Mouse (Mus musculus) hindbrain, embryonic 13.5 days (tissue): ENCODE results near the gene Pih1d3. TPM values are rescaled to one million over a fixed set of nuclear protein-coding genes. Genes with fewer than 3 reads are reported as not detected.
A peak's percentile ranks its signal among the peaks of the same experiment; 100 is the strongest.

Source experiments
- ATAC-seq: fragments of 200-750 bp; cut with Nextera tagmentation; 2 replicates; pipeline ENCODE4 v1.8.0; 2017; ENCODE audit warnings: moderate TSS enrichment; ENCODE audit not compliant: low FRiP score
- H3K27ac ChIP-seq: fragments of 300-500 bp; sonication (generic); 2 replicates; pipeline ENCODE4 v1.5.1; 2015; ENCODE audit warnings: inconsistent platforms, mild to moderate bottlenecking, moderate library complexity
- H3K27me3 ChIP-seq: fragments of 300-500 bp; sonication (generic); 2 replicates; pipeline ENCODE4 v1.6.1; 2015; ENCODE audit warnings: mild to moderate bottlenecking, inconsistent platforms
- H3K36me3 ChIP-seq: fragments of 300-500 bp; sonication (generic); 2 replicates; pipeline ENCODE4 v1.6.1; 2015; ENCODE audit warnings: mild to moderate bottlenecking, inconsistent platforms
- H3K4me1 ChIP-seq: fragments of 300-500 bp; sonication (generic); replicated peaks from 2 replicates; pipeline ENCODE4 v1.6.1; 2015; ENCODE audit warnings: inconsistent platforms
- H3K4me2 ChIP-seq: fragments of 300-500 bp; sonication (generic); 2 replicates; pipeline ENCODE4 v1.6.1; 2015; ENCODE audit warnings: inconsistent platforms, mild to moderate bottlenecking, moderate library complexity
- H3K4me3 ChIP-seq: fragments of 300-500 bp; sonication (generic); 2 replicates; pipeline ENCODE4 v1.5.1; 2015; ENCODE audit warnings: mild to moderate bottlenecking, inconsistent platforms
- H3K9ac ChIP-seq: fragments of 300-500 bp; sonication (generic); 2 replicates; pipeline ENCODE4 v1.6.1; 2015; ENCODE audit warnings: mild to moderate bottlenecking, inconsistent platforms
- H3K9me3 ChIP-seq: fragments of 300-500 bp; sonication (generic); 2 replicates; pipeline ENCODE4 v1.6.1; 2016; ENCODE audit warnings: inconsistent platforms
- WGBS: fragments of 180-500 bp; shearing (Covaris S2); methylation state at CpG from one replicate; pipeline ENCODE4 v1.1.7; 2015; 5-methylcytosine and 5-hydroxymethylcytosine counted together
- polyA plus RNA-seq: library from polyadenylated mRNA; unstranded; fragments of >200 nt; fragmentation: Nextera tagmentation; extraction: Ambion mirVana; gene quantifications from 2 replicates; pipeline ENCODE4 v1.2.1, GENCODE M21; 2015

Pih1d3 gene
- polyA plus RNA-seq: not detected in 2 replicates

DNA sequence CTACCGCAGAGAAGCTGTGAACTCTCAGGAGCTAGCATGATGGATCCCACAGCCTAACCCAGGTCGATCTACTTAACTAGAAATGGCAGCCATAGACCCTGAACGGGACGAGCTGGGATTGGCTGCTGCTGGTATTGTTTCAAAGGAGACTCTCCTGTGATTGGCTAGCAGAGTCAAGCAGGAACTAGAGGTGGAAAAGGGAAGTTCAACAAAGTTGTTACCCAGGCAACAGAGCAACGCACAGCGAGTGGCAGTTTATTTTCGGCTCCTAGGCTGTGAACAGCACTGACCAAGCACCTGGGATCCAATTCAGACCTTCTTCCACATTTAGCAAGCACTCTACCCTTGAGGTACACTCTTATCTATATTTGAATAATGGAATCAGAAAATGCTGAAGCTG lies at the start of gene Pih1d3, which contains the start of gene 4931428L18Rik:
Gene Pih1d3 (plus strand): TSS at position 275 of the 400 bp plus-strand sequence.
Gene 4931428L18Rik (minus strand): TSS at position 121 of the 400 bp plus-strand sequence.
- no peaks in the 10 kb centered on the region for H3K9me3 ChIP-seq
- no peak within 1 kb of the TSS for H3K27ac ChIP-seq
- no peak for ATAC-seq
- H3K9ac ChIP-seq: no peak within 1 kb of the TSS
- no peaks in the 10 kb centered on the region for H3K36me3 ChIP-seq
- no peak within 1 kb of the TSS for H3K4me2 ChIP-seq
- H3K4me1 ChIP-seq: no peaks in the 10 kb centered on the region
- no peaks in the 10 kb centered on the region for H3K27me3 ChIP-seq
- 92% methylated on average over 7 of the region's 7 CpGs for WGBS
- H3K4me3 ChIP-seq: no peak within 1 kb of the TSS

DNA sequence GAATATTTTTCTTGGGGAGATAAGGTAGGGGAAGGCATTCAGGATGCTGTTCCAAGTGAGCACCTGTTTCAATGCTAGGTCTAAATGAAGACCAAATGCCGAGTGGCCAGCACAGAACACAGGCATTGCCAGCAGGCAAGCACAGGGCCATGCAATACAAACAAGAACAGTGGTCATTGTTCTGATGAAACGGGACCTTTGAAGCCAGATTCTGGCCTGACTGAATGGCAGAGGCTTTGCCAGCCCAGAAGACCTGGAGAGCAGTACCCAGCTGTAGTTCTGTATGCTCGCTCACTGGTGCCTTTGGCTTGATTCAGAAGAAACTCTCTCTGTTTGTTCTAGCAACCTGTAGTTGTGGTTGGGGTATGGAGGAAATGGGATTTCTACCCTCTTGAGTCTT lies 47.2 kb upstream of the Pih1d3 start:
- Histone ChIP-seq H3K27ac (no peak overlapping the region), H3K4me2 (no peak overlapping the region), H3K36me3 (no peaks in the 10 kb centered on the region), H3K4me1 (no peaks in the 10 kb centered on the region), H3K4me3 (no peak overlapping the region), H3K9me3 (no peaks in the 10 kb centered on the region), H3K9ac (no peak overlapping the region), H3K27me3 (no peaks in the 10 kb centered on the region)
- no peak for ATAC-seq
- WGBS: 84% methylated on average over 3 of the region's 3 CpGs

DNA sequence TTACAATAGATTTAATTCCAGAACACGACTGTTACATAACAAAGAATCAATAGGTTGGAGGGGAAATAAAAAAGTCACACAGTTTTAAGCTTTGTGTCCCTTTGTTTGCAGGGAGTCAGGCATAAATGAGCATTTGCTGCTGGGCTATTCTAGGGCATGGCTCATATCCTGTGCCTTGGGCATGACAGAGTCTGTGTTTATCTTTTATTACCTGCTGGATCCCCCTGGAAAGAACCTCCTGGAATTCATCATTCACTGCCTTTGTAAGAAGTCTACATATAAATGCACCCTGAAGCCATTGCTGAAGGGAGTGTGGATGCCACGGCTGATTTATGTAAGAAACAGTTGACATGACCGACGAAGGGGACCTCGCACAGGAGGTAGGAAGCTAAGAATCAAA lies 46.5 kb upstream of the Pih1d3 start, which contains the start of gene Lgsn:
Gene Lgsn (plus strand): TSS at position 301 of the 400 bp plus-strand sequence.
- H3K27ac ChIP-seq: no peak within 1 kb of the TSS
- 78% methylated on average over 5 of the region's 5 CpGs for WGBS
- H3K9me3 ChIP-seq: no peaks in the 10 kb centered on the region
- H3K4me1 ChIP-seq: no peaks in the 10 kb centered on the region
- H3K9ac ChIP-seq: no peak within 1 kb of the TSS
- no peak within 1 kb of the TSS for H3K4me3 ChIP-seq
- ATAC-seq: no peak
- H3K4me2 ChIP-seq: no peak within 1 kb of the TSS
- no peaks in the 10 kb centered on the region for H3K27me3 ChIP-seq
- H3K36me3 ChIP-seq: no peaks in the 10 kb centered on the region

DNA sequence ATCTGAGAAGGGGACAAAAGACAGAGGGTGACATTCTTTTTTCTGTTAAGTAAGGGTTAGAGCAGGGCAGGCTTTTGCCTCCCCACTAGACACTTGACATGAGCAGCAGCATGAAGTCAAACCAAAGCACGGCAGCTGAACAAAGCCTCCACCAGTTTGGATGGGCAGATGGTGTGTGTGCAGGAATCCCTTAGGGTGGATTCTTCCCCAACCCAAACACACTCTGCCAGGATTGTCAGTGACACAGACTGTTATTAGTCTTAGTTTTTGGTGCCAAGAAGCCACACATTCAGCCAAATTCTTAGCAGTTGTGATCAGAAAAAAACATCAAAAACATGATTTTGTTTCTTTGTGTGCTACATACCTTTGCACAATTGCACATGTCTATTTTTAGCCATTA lies 44.4 kb upstream of the Pih1d3 start:
- H3K4me2 ChIP-seq: no peak overlapping the region
- no peaks in the 10 kb centered on the region for H3K27me3 ChIP-seq
- H3K4me3 ChIP-seq: no peak overlapping the region
- H3K27ac ChIP-seq: no peak overlapping the region
- no peak for ATAC-seq
- H3K9me3 ChIP-seq: no peaks in the 10 kb centered on the region
- no peaks in the 10 kb centered on the region for H3K4me1 ChIP-seq
- H3K36me3 ChIP-seq: no peaks in the 10 kb centered on the region
- WGBS: 48% methylated on average over 1 of the region's 1 CpGs
- H3K9ac ChIP-seq: no peak overlapping the region

DNA sequence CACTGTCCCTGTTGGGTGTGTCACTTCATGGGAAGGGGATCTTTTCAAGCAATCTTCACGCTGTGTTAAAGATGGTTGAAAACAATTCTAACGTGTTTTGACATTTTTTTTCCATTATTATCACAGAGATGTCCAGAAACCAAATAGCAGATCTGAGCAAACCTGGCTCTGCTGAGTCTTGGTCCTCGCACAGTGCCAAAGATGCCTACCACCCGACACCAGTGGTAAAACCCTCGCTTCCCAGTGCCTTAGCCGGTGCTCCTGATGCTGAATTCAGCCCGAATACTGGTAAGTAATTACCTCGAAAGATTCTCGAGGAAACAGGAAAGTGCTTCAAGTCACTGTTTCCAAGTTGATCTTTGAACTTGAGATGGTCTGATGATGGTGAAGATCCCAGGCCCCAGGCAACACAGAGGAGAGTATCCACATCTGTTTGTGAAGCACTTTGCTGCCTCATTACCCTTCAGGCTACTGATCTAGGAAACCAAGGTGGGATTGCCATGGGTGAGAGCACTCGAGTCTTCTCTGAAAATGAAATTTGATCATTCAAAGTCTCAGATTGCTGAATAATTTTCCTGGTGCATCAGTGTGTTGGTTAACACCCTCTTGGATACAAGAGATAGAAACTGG lies 32.3 kb upstream of the Pih1d3 start:
- H3K27ac ChIP-seq: no peak overlapping the region
- WGBS: 86% methylated on average over 10 of the region's 10 CpGs
- H3K9me3 ChIP-seq: no peaks in the 10 kb centered on the region
- no peak overlapping the region for H3K9ac ChIP-seq
- no peaks in the 10 kb centered on the region for H3K27me3 ChIP-seq
- H3K4me1 ChIP-seq: no peaks in the 10 kb centered on the region
- ATAC-seq: no peak
- H3K36me3 ChIP-seq: no peaks in the 10 kb centered on the region
- H3K4me3 ChIP-seq: no peak overlapping the region
- H3K4me2 ChIP-seq: no peak overlapping the region

DNA sequence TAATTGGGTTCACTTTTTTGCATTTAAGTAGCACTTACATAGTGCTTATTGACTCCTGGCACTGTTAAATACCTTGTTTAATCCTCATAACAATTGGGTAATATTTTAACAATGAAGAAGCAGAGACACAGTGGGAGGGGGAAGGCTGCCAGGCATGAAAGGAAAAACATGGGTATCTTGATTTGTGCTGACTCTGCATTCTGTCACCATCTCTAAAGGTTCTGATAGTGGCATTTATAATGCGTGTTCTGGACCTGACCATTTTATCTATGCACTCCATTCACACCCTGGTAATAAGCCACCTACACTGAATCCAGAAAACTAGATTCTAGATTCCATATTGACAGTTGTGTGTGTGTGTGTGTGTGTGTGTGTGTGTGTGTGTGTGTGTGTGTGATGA lies 27.0 kb upstream of the Pih1d3 start:
- Histone ChIP-seq H3K27me3 (no peaks in the 10 kb centered on the region), H3K4me2 (no peak overlapping the region), H3K4me3 (no peak overlapping the region), H3K27ac (no peak overlapping the region), H3K4me1 (no peaks in the 10 kb centered on the region), H3K9me3 (no peaks in the 10 kb centered on the region), H3K9ac (no peak overlapping the region), H3K36me3 (no peaks in the 10 kb centered on the region)
- WGBS: 81% methylated on average over 1 of the region's 1 CpGs
- no peak for ATAC-seq

DNA sequence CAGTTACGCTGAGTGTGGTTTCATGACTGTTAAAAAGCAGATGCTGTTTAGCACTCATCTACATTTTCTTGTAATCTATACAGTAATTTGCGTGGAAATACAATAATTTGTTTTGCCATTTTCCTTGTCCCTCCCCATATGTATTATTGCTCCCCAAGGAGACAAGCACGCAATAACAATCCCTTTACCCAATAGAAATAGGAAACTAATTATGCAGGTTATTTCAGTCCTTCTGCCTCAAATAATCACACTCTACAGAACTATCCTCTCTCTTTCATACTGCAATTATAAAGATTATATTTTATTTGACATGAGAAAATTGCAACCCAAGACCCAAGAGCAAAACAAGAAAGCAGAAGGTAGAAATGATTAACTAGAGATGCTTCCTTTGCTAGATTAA lies 25.7 kb upstream of the Pih1d3 start:
- Histone ChIP-seq H3K27ac (no peak overlapping the region), H3K4me3 (no peak overlapping the region), H3K27me3 (no peaks in the 10 kb centered on the region), H3K36me3 (no peaks in the 10 kb centered on the region), H3K9ac (no peak overlapping the region), H3K4me1 (no peaks in the 10 kb centered on the region), H3K4me2 (no peak overlapping the region), H3K9me3 (no peaks in the 10 kb centered on the region)
- WGBS: 73% methylated on average over 3 of the region's 3 CpGs
- peak; percentile 39; the same call in 1 of the 2 replicates for ATAC-seq

DNA sequence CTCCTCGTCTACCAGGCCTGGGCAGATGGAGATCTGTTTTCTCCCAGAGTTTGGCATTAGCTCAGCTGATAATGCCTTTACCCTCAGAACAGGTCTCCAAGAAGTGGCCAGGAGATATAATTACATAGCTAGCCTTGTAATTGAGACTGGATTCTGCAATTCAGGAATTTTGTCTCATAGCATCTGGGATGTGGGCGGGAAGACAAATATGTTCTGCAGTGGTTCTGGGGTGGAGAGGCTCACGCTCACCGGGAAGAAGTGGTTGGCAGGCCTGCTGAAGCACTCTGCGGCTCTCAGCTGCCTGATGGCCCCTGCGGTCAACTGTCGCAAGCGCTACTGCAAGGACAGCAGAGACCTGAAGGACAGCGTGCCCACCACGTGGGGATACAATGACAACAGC lies 18.9 kb upstream of the Pih1d3 start:
- Histone ChIP-seq H3K4me3 (no peak overlapping the region), H3K27ac (no peak overlapping the region), H3K4me2 (no peak overlapping the region), H3K27me3 (no peaks in the 10 kb centered on the region), H3K9ac (no peak overlapping the region), H3K36me3 (no peaks in the 10 kb centered on the region), H3K4me1 (peaks cover 4% of the 10 kb centered on the region; the same call in 1 of the 2 replicates), H3K9me3 (no peaks in the 10 kb centered on the region)
- 90% methylated on average over 10 of the region's 10 CpGs for WGBS
- ATAC-seq: no peak

DNA sequence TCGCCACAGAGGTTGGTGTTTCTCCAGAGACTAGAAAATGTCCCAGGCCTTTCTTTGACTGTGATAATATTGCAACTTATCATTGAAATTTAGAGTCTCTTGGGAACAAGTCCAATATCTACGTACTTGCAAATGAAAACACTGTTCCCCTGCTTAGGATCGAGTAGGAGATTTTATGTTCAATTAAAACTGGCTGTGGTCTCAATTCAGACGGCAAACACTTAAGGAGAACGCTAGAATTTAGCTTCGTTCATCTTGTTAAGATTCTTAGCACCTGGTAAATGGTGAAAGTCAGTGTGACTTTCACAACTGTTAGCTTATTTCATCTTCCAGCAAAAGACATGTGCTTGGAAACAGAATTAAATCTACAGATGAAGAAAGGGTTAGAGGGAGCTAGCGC lies 17.3 kb upstream of the Pih1d3 start:
- Histone ChIP-seq H3K9me3 (no peaks in the 10 kb centered on the region), H3K27ac (no peak overlapping the region; the same call in 1 of the 2 replicates), H3K4me3 (no peak overlapping the region), H3K9ac (no peak overlapping the region), H3K4me1 (peaks cover 4% of the 10 kb centered on the region; the same call in 1 of the 2 replicates), H3K36me3 (no peaks in the 10 kb centered on the region), H3K27me3 (no peaks in the 10 kb centered on the region), H3K4me2 (no peak overlapping the region)
- 75% methylated on average over 7 of the region's 7 CpGs for WGBS
- ATAC-seq: no peak

DNA sequence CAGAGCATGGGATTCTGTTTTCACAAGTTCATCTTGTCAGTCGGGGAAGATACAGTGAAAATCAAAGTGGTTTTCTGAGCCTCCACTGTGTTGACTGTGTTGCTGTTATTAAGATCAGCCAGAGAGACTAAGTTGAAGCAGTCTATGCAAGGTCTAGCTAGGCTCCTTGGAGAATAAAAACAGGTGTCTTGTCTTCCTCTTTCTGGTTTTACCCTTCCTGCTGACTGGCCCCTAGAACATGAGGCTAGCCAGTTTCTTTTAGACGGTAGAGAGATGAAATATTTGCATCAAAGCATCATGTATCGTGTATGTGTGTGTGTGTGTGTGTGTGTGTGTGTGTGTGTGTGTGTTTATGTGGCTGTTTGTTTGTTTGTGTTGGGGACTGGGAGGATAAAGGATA lies 16.9 kb upstream of the Pih1d3 start:
- H3K27me3 ChIP-seq: no peaks in the 10 kb centered on the region
- no peak overlapping the region for H3K9ac ChIP-seq
- H3K4me1 ChIP-seq: peaks cover 4% of the 10 kb centered on the region; the same call in 1 of the 2 replicates
- no peak for ATAC-seq
- H3K27ac ChIP-seq: no peak overlapping the region
- H3K4me3 ChIP-seq: no peak overlapping the region
- H3K9me3 ChIP-seq: no peaks in the 10 kb centered on the region
- WGBS: 83% methylated on average over 3 of the region's 3 CpGs
- no peak overlapping the region for H3K4me2 ChIP-seq
- H3K36me3 ChIP-seq: no peaks in the 10 kb centered on the region

DNA sequence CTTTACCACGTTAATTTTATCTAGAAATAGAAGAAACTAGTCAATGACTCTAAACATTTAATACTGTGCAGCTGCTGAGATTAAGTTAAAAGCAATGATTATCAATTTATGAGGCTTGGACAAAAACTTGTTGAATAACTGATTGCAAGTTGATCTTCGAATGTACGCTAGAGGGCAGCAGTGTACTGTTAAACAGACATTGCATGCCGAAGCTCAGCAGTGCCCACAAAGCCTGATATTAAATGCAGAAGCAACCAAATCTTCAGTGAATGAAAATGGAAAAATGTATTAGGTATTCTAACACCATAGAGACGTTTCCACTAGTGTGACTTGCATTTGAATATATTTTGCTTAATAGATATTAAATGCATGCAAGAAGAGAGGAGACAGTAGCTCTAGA lies 12.5 kb upstream of the Pih1d3 start:
- H3K4me1 ChIP-seq: peaks cover under 1% of the 10 kb centered on the region; the same call in 1 of the 2 replicates
- no peak overlapping the region for H3K4me2 ChIP-seq
- no peak overlapping the region for H3K9ac ChIP-seq
- H3K4me3 ChIP-seq: no peak overlapping the region
- whole genome bisulfite sequencing: 1% methylated on average over 5 of the region's 5 CpGs
- ATAC-seq: peak; percentile 78; the same call in 1 of the 2 replicates
- H3K36me3 ChIP-seq: no peaks in the 10 kb centered on the region
- H3K27ac ChIP-seq: no peak overlapping the region
- H3K9me3 ChIP-seq: no peaks in the 10 kb centered on the region
- H3K27me3 ChIP-seq: no peaks in the 10 kb centered on the region; the same call in 1 of the 2 replicates

DNA sequence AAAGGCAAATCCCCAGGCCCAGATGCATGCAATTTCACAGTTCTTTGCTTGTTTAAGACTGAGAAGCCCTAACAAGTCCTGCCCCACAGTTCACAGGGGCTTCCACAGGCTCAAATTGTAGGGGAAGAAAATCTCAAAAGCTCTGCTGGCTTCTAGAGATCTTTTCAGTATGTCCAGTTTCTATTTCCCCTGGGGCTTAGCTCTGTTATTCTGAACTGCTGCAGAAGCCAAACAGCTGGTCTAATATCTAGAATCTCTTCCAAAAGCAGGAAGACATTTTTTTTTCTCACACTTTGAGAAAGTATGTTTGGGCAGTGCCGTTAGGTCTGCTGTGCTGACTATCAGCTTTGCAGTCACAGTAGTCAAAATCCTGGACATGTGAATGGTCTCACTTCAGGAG lies 7.8 kb upstream of the Pih1d3 start:
- Histone ChIP-seq H3K9ac (no peak overlapping the region), H3K4me1 (no peaks in the 10 kb centered on the region), H3K36me3 (no peaks in the 10 kb centered on the region), H3K27me3 (no peaks in the 10 kb centered on the region; the same call in 1 of the 2 replicates), H3K4me3 (no peak overlapping the region), H3K9me3 (no peaks in the 10 kb centered on the region), H3K4me2 (no peak overlapping the region), H3K27ac (no peak overlapping the region)
- ATAC-seq: no peak
- WGBS: 91% methylated on average over 1 of the region's 1 CpGs

DNA sequence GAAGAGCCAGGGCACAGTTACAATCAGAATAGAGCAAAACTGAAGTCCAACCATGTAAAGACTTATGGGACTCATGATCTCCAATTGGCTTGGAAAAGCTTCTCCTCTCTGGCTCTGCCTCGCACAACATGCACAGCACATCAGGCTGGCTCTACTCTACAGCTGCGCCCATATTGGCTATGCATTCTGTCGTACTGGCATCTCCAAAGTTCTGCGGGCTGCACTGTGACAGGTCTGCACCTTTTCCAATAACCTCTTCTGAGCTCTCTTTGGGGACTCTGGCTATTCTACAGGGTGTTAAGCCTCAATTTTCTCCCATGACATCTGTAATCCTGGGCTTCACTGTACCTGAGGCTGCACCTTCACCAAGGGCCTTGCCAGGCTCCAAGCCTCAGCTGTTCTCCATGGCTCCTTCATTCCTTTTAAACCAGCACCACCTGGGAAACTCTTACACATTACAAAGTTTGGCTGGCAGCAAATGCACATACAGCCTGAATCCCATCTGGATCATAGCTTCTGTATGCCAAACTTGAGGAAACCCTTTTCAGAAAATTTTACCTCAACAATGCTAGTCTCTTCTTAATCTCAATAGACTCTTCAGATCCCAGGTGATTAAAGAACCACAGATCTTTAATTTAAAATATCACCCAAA lies 1.9 kb upstream of the Pih1d3 start:
- H3K9ac ChIP-seq: no peak overlapping the region
- 95% methylated on average over 4 of the region's 4 CpGs for WGBS
- H3K27me3 ChIP-seq: no peaks in the 10 kb centered on the region
- H3K4me1 ChIP-seq: no peaks in the 10 kb centered on the region
- no peaks in the 10 kb centered on the region for H3K36me3 ChIP-seq
- no peak for ATAC-seq
- no peaks in the 10 kb centered on the region for H3K9me3 ChIP-seq
- H3K4me2 ChIP-seq: no peak overlapping the region
- H3K27ac ChIP-seq: no peak overlapping the region
- no peak overlapping the region for H3K4me3 ChIP-seq
